Mouse (Mus musculus) CH12.LX (cell line): ENCODE data around the gene Atp5h. TPM values are rescaled to one million over a fixed set of nuclear protein-coding genes. Genes with fewer than 3 reads are reported as not detected.

Experiments
- DNase-seq: peaks from one replicate; pipeline ENCODE4 v3.0.0-alpha.2; 2013; ENCODE audit errors: extremely low read depth
- H3K27ac ChIP-seq: 2 replicates; pipeline ENCODE4 v1.5.1; 2012; ENCODE audit warnings: low read depth, mild to moderate bottlenecking, control low read depth, moderate library complexity; ENCODE audit not compliant: insufficient read depth
- H3K27me3 ChIP-seq: replicated peaks from 2 replicates; pipeline ENCODE3; 2012; ENCODE audit warnings: inconsistent platforms
- H3K36me3 ChIP-seq, 2 experiments: replicated peaks in 1 of 2; 2 replicates each; pipeline versions ENCODE3 to v1.6.1; 2012; ENCODE audit warnings: inconsistent platforms in 1 of 2, low read length in 1 of 2, mild to moderate bottlenecking in 1 of 2, mixed read lengths in 1 of 2, moderate library complexity in 1 of 2; ENCODE audit not compliant: control insufficient read depth in 1 of 2, insufficient read depth in 1 of 2
- H3K4me1 ChIP-seq, 2 experiments: 2 replicates each; pipeline ENCODE4 v1.6.1; 2012; ENCODE audit warnings: inconsistent platforms in 1 of 2, moderate library complexity in 1 of 2; ENCODE audit not compliant: insufficient read depth in 2 of 2, control insufficient read depth in 1 of 2
- H3K4me2 ChIP-seq: 2 replicates; pipeline ENCODE4 v1.6.1; 2012; ENCODE audit warnings: low read depth, mild to moderate bottlenecking, control low read depth; ENCODE audit not compliant: poor library complexity, insufficient read depth, severe bottlenecking
- H3K4me3 ChIP-seq, 3 experiments: fragments of 150-350 bp in 1 of 3; sonication (generic) in 1 of 3; replicated peaks in 1 of 3; 2 replicates each; pipeline versions ENCODE3 to v1.5.1; 2011 to 2012; ENCODE audit warnings: low read depth in 2 of 3, low read length in 2 of 3, mild to moderate bottlenecking in 2 of 3, moderate library complexity in 2 of 3, control low read depth in 1 of 3, improper control_type of control experiment in 1 of 3, inconsistent platforms in 1 of 3, mixed read lengths in 1 of 3; ENCODE audit not compliant: poor library complexity in 1 of 3
- H3K79me2 ChIP-seq: replicated peaks from 2 replicates; pipeline ENCODE4 v1.6.1; 2012; ENCODE audit warnings: mild to moderate bottlenecking, moderate library complexity; ENCODE audit not compliant: control insufficient read depth, poor library complexity, insufficient read depth, severe bottlenecking; ENCODE audit errors: extremely low read depth
- H3K9ac ChIP-seq: 2 replicates; pipeline ENCODE4 v1.6.1; 2012; ENCODE audit warnings: low read depth, mild to moderate bottlenecking, control low read depth, moderate library complexity; ENCODE audit not compliant: insufficient read depth
- H3K9me3 ChIP-seq: replicated peaks from 2 replicates; pipeline ENCODE3; 2012; ENCODE audit warnings: low read length, inconsistent platforms, mixed read lengths
- CHD1 ChIP-seq: IDR thresholded peaks from 2 replicates; pipeline ENCODE4 v1.6.1; 2012; ENCODE audit warnings: low read depth, low read length, improper control_type of control experiment, inconsistent platforms
- CTCF ChIP-seq, 2 experiments: IDR thresholded peaks in 1 of 2; conservative IDR thresholded peaks in 1 of 2; 2 replicates each; pipeline ENCODE4 v1.5.1; 2011 to 2012; ENCODE audit warnings: low read depth in 2 of 2, low read length in 2 of 2, improper control_type of control experiment in 1 of 2, inconsistent platforms in 1 of 2, mild to moderate bottlenecking in 1 of 2, moderate library complexity in 1 of 2
- E2F4 ChIP-seq: IDR thresholded peaks from 2 replicates; pipeline ENCODE4 v1.6.1; 2011; ENCODE audit warnings: low read depth, low read length, improper control_type of control experiment; ENCODE audit not compliant: insufficient replicate concordance
- GABPA ChIP-seq: IDR thresholded peaks from 2 replicates; pipeline ENCODE4 v1.6.1; 2012; ENCODE audit warnings: low read depth, low read length, improper control_type of control experiment, inconsistent platforms; ENCODE audit not compliant: insufficient replicate concordance
- IRF4 ChIP-seq: IDR thresholded peaks from 2 replicates; pipeline ENCODE4 v1.6.1; 2014; ENCODE audit warnings: low read depth, mild to moderate bottlenecking, inconsistent platforms, low read length, improper control_type of control experiment
- MAFK ChIP-seq: IDR thresholded peaks from 2 replicates; pipeline ENCODE4 v1.6.1; 2011; ENCODE audit warnings: low read length, improper control_type of control experiment; ENCODE audit not compliant: insufficient replicate concordance
- MEF2A ChIP-seq: IDR thresholded peaks from 2 replicates; pipeline ENCODE4 v1.6.1; 2014; ENCODE audit warnings: low read depth, mild to moderate bottlenecking, inconsistent platforms, low read length, improper control_type of control experiment, borderline replicate concordance
- MYC ChIP-seq: IDR thresholded peaks from 2 replicates; pipeline ENCODE4 v1.6.1; 2011; ENCODE audit warnings: low read depth, mild to moderate bottlenecking, improper control_type of control experiment, low read length
- PAX5 ChIP-seq: IDR thresholded peaks from 2 replicates; pipeline ENCODE4 v1.6.1; 2012; ENCODE audit warnings: low read length, inconsistent platforms, mixed read lengths
- POLR2A ChIP-seq: IDR thresholded peaks from 2 replicates; pipeline ENCODE4 v1.6.1; 2011; ENCODE audit warnings: low read depth, mild to moderate bottlenecking, improper control_type of control experiment, low read length
- POLR2AphosphoS2 ChIP-seq: IDR thresholded peaks from 2 replicates; pipeline ENCODE4 v1.6.1; 2011; ENCODE audit warnings: low read depth, low read length, improper control_type of control experiment
- SIN3A ChIP-seq: IDR thresholded peaks from 2 replicates; pipeline ENCODE4 v1.6.1; 2012; ENCODE audit warnings: low read length, improper control_type of control experiment, inconsistent platforms
- SMC3 ChIP-seq: IDR thresholded peaks from 2 replicates; pipeline ENCODE4 v1.6.1; 2011; ENCODE audit warnings: low read depth, low read length, improper control_type of control experiment
- TBP ChIP-seq: conservative IDR thresholded peaks from 2 replicates; pipeline ENCODE4 v1.6.1; 2011; ENCODE audit warnings: low read depth, low read length, improper control_type of control experiment
- USF1 ChIP-seq: IDR thresholded peaks from 2 replicates; pipeline ENCODE4 v1.6.1; 2014; ENCODE audit warnings: low read depth, mild to moderate bottlenecking, inconsistent platforms, low read length, improper control_type of control experiment
- ZC3H11A ChIP-seq: IDR thresholded peaks from 2 replicates; pipeline ENCODE4 v1.6.1; 2012; ENCODE audit warnings: low read depth, mild to moderate bottlenecking, inconsistent platforms, low read length, improper control_type of control experiment
- dilution Hi-C: fragments of 300-500 bp; cut with MboI; formaldehyde crosslinking; loops from 2 replicates; pipeline ENCODE4 v1.14.3; 2020; ENCODE audit warnings: low sequenced_read_pairs; ENCODE audit not compliant: extremely low pct_unique_long_range_greater_than_20kb, extremely low pct_ligation_motif_present
- in situ Hi-C: fragments of 300-500 bp; cut with MboI; formaldehyde crosslinking; loops from 3 replicates; pipeline ENCODE4 v1.14.3; 2019; ENCODE audit warnings: low sequenced_read_pairs, low pct_ligation_motif_present, low pct_unique_long_range_greater_than_20kb, mixed read lengths
- polyA plus RNA-seq: library from polyadenylated mRNA; unstranded; fragments of >175 nt; gene quantifications from 2 replicates; pipeline ENCODE4 v1.2.1, GENCODE M21; 2012; ENCODE audit warnings: low read depth; ENCODE audit not compliant: insufficient read length
- total RNA-seq, 2 experiments: library from RNA; depleted of rRNA; stranded (reverse); fragments of 300-350 nt in 1 of 2; fragments of >200 nt in 1 of 2; gene quantifications; 2 replicates each; pipeline ENCODE4 v1.2.3; 2012 to 2014

Gene Atp5h
- total and polyA plus RNA-seq, 3 experiments = 500 to 711 (median 671) TPM

DNA sequence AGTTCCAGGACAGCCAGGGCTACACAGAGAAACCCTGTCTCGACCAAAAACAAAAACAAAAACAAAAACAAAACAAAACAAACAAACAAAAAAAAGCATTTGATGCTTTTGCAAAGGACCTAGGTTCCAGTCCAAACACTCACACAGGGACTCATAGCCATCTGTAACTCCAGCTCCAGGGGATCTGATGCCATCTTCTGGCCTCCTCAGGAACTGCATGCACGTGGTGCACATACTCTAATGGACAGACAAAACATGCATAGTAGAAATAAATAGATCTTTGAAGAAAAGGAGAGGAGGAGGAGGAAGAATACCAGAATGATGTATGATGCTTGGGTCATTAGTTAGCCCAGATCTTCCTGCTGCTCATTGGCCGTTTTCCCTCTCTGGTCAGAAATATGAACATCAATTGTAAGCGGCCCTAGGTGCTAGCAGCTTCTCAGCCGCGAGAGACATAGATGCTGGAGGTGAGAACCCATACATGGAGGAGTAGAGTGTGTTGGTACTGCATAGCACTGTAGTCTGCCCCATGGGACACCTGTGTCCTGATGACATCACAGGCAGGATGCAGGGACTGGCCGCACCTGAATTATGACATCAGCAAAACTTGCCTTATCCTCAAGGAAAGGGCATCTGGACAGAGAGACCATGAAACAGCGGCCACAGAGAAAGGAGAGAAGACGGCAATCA lies 20.3 kb upstream of the Atp5h start, which contains the start of gene Trim80:
TSS of gene Trim80 (plus strand) at position 640 of the 690 bp plus-strand sequence.
- dilution Hi-C loops (no loop called here), in situ Hi-C loops (no loop called here)
- TF ChIP-seq CTCF (conservative IDR thresholded peaks at IDR 0.05 in 1 of 2, IDR thresholded peaks at IDR 0.05 in 1 of 2; ENCODE audit: low read depth in 2 of 2, low read length in 2 of 2) (peak; percentile 42 to 49), SMC3 (peak; percentile 10; the same call in 1 of the 2 replicates), TBP (no peak)
- Histone ChIP-seq H3K27me3 (peaks cover 9% of the 10 kb centered on the region), H3K4me1 (no peaks in the 10 kb centered on the region), H3K79me2 (no peaks in the 10 kb centered on the region), H3K4me2 (no peak within 1 kb of the TSS), H3K4me3 (no peak within 1 kb of the TSS), H3K9ac (no peak within 1 kb of the TSS), H3K9me3 (peaks cover 9% of the 10 kb centered on the region), H3K36me3 (no peaks in the 10 kb centered on the region), H3K27ac (no peak within 1 kb of the TSS)
- peak; percentile 12 for DNase-seq

DNA sequence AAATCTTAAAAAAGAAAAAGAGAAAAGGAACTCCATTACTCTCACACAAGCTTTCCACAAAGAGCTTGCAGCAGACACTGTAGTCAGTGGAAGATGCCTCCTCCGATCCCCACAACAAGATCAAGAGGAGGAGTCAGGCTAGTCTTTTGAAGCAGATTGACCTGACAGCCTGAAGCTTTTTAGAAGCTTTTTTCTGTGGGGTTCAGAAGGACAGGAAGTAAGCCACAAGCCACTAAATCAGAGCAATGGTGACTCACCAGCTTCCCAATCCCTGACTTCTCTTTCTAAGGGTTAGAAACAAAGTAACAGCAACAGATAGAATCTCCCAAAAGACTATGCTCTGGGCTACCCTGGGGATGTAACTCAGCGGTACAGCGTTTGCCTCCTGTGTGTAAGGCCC lies 19.6 kb upstream of the Atp5h start:
- Histone ChIP-seq H3K4me3 (no peak overlapping the region), H3K27me3 (peaks cover 6% of the 10 kb centered on the region), H3K36me3 (no peaks in the 10 kb centered on the region), H3K9ac (no peak overlapping the region), H3K9me3 (peaks cover 9% of the 10 kb centered on the region), H3K4me1 (no peaks in the 10 kb centered on the region), H3K27ac (no peak overlapping the region), H3K79me2 (no peaks in the 10 kb centered on the region), H3K4me2 (no peak overlapping the region)
- in situ Hi-C loops = no loop called here
- no peak for DNase-seq
- no peak for TF ChIP-seq MYC
- TF ChIP-seq E2F4 = no peak
- TF ChIP-seq MAFK = no peak
- TF ChIP-seq GABPA = no peak
- TF ChIP-seq PAX5 = no peak
- no peak for TF ChIP-seq CHD1
- TF ChIP-seq USF1 = no peak
- TF ChIP-seq IRF4 = no peak
- no peak for TF ChIP-seq ZC3H11A
- no peak for TF ChIP-seq POLR2AphosphoS2
- TF ChIP-seq TBP = no peak
- TF ChIP-seq POLR2A = no peak
- TF ChIP-seq SIN3A = no peak
- TF ChIP-seq MEF2A = no peak
- dilution Hi-C loops = no loop called here
